Mouse (Mus musculus) lung, postnatal 0 days (tissue): Measurements from ENCODE around the gene C1qtnf7.

Experiments
- CTCF ChIP-seq: IDR thresholded peaks from 2 replicates; pipeline ENCODE4 v1.5.1; 2016; ENCODE audit warnings: antibody characterized with exemption, mild to moderate bottlenecking
- EP300 ChIP-seq: IDR thresholded peaks from 2 replicates; pipeline ENCODE4 v1.6.1; 2016; ENCODE audit warnings: antibody characterized with exemption, mild to moderate bottlenecking, control low read depth

DNA sequence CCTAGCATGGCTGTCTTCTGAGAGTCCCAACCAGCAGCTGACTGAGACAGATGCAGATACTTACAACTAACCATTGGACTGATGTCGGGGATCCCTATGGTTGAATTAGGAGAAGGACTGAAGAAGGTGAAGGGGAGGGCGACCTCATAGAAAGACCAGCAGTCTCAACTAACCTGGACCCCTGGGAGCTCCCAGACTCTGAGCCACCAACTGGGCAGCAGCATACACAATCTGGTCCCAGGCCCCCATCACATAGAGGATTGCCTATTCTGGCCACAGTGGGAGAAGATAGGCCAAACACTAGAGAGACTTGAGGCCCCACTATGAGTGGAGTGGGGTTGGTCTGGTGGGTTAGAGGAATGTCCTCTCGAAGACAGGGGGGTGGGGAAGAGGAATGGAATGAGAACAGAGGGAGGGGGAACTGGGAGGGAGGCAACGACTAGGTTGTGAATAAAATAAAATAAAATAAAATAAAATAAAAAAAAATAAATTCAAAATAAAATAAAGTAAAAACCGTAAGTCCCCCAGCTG lies 118.8 kb downstream of the C1qtnf7 start:
- TF ChIP-seq CTCF: no peak
- no peak for TF ChIP-seq EP300
